Mouse (Mus musculus) heart, embryonic 12.5 days (tissue): Measurements from ENCODE around the gene Rrad. TPM values are rescaled to one million over a fixed set of nuclear protein-coding genes. Genes with fewer than 3 reads are reported as not detected.
A peak's percentile ranks its signal among the peaks of the same experiment; 100 is the strongest.

Experiments used
- ATAC-seq: fragments of 200-750 bp; cut with Nextera tagmentation; 2 replicates; pipeline ENCODE4 v1.8.0; 2017; ENCODE audit warnings: moderate TSS enrichment, moderate library complexity; ENCODE audit not compliant: insufficient number of reproducible peaks, low FRiP score
- H3K27ac ChIP-seq: fragments of 300-500 bp; sonication (generic); 2 replicates; pipeline ENCODE4 v1.5.1; 2016; ENCODE audit warnings: mild to moderate bottlenecking, moderate library complexity; ENCODE audit not compliant: poor library complexity, severe bottlenecking
- H3K27me3 ChIP-seq: fragments of 300-500 bp; sonication (generic); replicated peaks from 2 replicates; pipeline ENCODE4 v1.6.1; 2016; ENCODE audit warnings: mild to moderate bottlenecking, moderate library complexity
- H3K36me3 ChIP-seq: fragments of 300-500 bp; sonication (generic); 2 replicates; pipeline ENCODE4 v1.6.1; 2016; ENCODE audit warnings: mild to moderate bottlenecking, moderate library complexity
- H3K4me1 ChIP-seq: fragments of 300-500 bp; sonication (generic); replicated peaks from 2 replicates; pipeline ENCODE4 v1.6.1; 2016; ENCODE audit warnings: mild to moderate bottlenecking
- H3K4me2 ChIP-seq: fragments of 300-500 bp; sonication (generic); 2 replicates; pipeline ENCODE4 v1.6.1; 2016; ENCODE audit warnings: mild to moderate bottlenecking, moderate library complexity
- H3K4me3 ChIP-seq: fragments of 300-500 bp; sonication (generic); 2 replicates; pipeline ENCODE4 v1.5.1; 2016; ENCODE audit warnings: mild to moderate bottlenecking
- H3K9ac ChIP-seq: fragments of 300-500 bp; sonication (generic); 2 replicates; pipeline ENCODE4 v1.6.1; 2016; ENCODE audit warnings: mild to moderate bottlenecking, moderate library complexity
- H3K9me3 ChIP-seq: fragments of 300-500 bp; sonication (generic); replicated peaks from 2 replicates; pipeline ENCODE4 v1.6.1; 2016; ENCODE audit warnings: mild to moderate bottlenecking, moderate library complexity
- WGBS: fragments of 180-500 bp; shearing (Covaris S2); methylation state at CpG from one replicate; pipeline ENCODE4 v1.1.7; 2016; 5-methylcytosine and 5-hydroxymethylcytosine counted together
- polyA plus RNA-seq: library from polyadenylated mRNA; unstranded; fragments of >200 nt; fragmentation: Nextera tagmentation; extraction: Ambion mirVana; gene quantifications from 2 replicates; pipeline ENCODE4 v1.2.1, GENCODE M21; 2016

The Rrad gene
- polyA plus RNA-seq, 1 experiment from 2014 or later, result 301 TPM

DNA sequence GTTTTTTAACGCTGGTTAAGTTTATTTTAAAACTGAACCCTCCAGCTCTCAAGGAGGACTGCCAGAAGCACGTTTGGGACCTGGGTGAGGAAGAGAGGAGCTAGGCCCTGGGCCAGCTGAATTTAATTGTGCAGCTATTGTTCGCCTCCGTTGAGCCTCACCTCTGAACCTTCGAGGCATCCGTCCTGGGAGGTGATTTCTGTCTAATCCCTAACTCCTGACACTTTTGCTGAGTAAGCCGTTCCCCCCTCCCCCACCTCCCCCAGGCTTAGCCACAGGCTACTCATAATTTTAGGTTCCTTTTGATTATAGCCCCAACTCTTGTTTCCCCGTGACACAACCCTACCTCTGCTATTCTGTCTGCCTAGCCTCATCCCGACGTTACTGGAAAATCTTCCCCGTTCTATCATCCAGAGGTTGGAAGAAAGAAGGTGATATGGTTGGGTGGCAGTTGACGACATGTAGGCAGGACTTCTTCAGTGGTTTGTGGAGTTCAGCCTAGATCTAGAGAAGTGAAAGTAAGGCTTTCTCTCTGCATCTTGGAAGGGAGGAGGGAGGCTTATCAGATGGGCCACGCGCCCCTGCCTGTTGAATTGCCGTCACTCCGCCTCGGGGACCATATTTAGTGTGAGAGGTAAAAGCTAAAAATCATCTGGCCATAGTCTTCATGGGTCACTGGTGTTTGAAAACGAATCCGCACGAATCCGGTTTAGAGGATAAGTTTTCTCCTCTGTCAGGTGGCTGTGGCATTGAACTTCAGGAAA lies 35.2 kb downstream of the Rrad start:
- Histone ChIP-seq H3K9ac (no peak overlapping the region), H3K27me3 (no peaks in the 10 kb centered on the region), H3K27ac (no peak overlapping the region), H3K36me3 (peaks cover 29% of the 10 kb centered on the region), H3K4me3 (no peak overlapping the region), H3K4me2 (no peak overlapping the region), H3K9me3 (no peaks in the 10 kb centered on the region), H3K4me1 (peaks cover 10% of the 10 kb centered on the region)
- ATAC-seq, result no peak
- 85% methylated on average over 21 of the region's 21 CpGs for WGBS

DNA sequence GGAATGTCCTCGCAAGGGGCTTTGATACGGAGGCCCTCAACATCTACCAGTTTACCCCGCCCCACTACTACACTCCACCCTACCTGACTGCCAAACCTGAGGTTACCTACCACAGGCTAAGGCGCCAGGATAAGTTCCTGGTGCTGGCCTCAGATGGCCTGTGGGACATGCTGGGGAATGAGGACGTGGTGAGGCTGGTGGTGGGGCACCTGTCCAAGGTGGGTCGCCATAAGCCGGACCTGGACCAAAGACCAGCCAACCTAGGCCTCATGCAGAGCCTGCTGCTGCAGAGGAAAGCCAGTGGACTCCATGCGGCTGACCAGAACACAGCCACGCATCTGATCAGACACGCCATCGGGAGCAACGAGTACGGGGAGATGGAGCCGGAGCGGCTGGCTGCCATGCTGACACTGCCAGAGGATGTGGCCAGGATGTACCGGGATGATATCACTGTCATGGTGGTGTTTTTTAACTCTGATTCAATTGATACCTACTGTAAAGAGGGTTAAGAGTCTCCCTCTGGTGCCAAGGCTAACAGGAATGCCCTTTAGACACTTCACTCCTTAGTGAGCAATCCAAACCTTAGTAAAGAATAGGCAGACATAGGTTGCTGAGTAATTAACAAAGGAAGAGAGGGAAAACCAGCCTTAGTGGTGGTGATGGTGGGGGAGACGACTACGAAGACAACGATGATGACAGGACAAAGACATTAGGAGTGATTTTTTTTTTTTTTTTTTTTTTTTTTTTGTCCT lies 36.3 kb downstream of the Rrad start:
- Histone ChIP-seq H3K9me3 (no peaks in the 10 kb centered on the region), H3K27me3 (no peaks in the 10 kb centered on the region), H3K27ac (no peak overlapping the region), H3K4me1 (peaks cover 14% of the 10 kb centered on the region), H3K4me2 (no peak overlapping the region), H3K9ac (no peak overlapping the region), H3K36me3 (peaks cover 29% of the 10 kb centered on the region), H3K4me3 (no peak overlapping the region)
- ATAC-seq, result no peak
- 95% methylated on average over 19 of the region's 19 CpGs for WGBS

DNA sequence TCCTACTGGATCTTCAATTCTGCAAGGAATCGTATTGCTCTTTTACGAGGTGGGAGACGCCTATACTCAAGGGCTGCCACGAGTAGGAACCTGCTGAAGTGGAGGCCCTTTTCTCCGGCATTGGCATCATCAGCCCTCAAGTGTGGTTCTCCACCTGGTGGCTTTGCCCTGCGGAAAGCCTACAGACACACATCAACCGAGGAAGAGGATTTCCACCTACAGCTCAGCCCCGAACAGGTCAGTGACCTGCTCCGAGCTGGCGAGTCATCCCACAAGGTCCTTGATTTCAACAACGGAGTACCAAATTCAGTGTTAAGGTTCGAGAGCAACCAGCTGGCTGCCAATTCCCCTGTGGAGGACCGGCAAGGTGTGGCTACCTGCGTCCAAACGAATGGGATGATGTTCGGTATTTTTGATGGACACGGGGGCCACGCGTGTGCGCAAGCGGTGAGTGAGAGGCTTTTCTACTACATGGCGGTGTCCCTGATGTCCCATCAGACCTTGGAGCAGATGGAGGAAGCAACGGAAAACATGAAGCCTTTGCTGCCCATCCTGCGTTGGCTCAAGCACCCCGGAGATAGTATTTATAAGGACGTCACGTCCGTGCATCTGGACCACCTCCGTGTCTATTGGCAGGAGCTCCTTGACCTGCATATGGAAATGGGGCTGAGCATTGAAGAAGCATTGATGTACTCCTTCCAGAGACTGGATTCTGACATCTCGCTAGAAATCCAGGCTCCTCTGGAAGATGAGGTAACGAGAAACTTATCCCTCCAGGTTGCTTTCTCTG lies 37.4 kb downstream of the Rrad start:
- WGBS, result 93% methylated on average over 31 of the region's 31 CpGs
- H3K9ac ChIP-seq, result no peak overlapping the region
- H3K4me1 ChIP-seq, result peaks cover 14% of the 10 kb centered on the region

DNA sequence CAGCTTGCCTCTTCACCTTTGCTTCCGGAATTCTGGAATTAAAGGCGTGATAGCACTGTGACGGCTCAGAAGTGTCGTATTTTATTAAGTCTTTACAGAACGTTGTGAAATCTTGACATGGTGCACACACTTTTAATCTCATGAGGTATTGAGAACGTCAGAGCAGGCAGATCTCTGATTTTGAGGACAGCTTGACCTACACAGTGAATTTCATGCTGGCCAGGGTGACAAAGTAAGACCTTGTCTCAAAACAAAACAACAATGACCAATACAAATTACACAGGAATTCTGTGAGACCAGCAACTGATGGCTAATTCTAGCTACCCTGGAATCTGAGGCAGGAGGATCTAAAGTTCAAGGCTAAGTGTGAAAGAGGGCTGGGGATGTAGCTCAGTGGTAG lies 38.6 kb downstream of the Rrad start:
- Histone ChIP-seq H3K4me3 (no peak overlapping the region), H3K9me3 (no peaks in the 10 kb centered on the region), H3K27me3 (no peaks in the 10 kb centered on the region), H3K4me2 (peak overlapping the region; percentile 33; the same call in 1 of the 2 replicates), H3K27ac (no peak overlapping the region), H3K36me3 (peaks cover 29% of the 10 kb centered on the region), H3K4me1 (peaks cover 14% of the 10 kb centered on the region), H3K9ac (no peak overlapping the region)
- no peak for ATAC-seq
- 75% methylated on average over 6 of the region's 6 CpGs for WGBS

More for the DNA sequence above, 37.4 kb downstream of the Rrad start:
- H3K4me3 ChIP-seq, result no peak overlapping the region
- no peak overlapping the region for H3K27ac ChIP-seq
- peaks cover 29% of the 10 kb centered on the region for H3K36me3 ChIP-seq
- ATAC-seq, result no peak
- no peak overlapping the region for H3K4me2 ChIP-seq
- no peaks in the 10 kb centered on the region for H3K9me3 ChIP-seq
- no peaks in the 10 kb centered on the region for H3K27me3 ChIP-seq

GRCm38 (mm10) chr8:104591856-104592255 lies 39.3 kb downstream of the Rrad start:
- Histone ChIP-seq H3K4me1 (peaks cover 14% of the 10 kb centered on the region), H3K9ac (peak overlapping the region; percentile 75), H3K27me3 (no peaks in the 10 kb centered on the region), H3K4me3 (peak overlapping the region; percentile 81), H3K9me3 (no peaks in the 10 kb centered on the region), H3K27ac (peak overlapping the region; percentile 74), H3K4me2 (peak overlapping the region; percentile 88), H3K36me3 (peaks cover 29% of the 10 kb centered on the region)
- WGBS, result 4% methylated on average over 9 of the region's 9 CpGs
- ATAC-seq, result no peak

DNA sequence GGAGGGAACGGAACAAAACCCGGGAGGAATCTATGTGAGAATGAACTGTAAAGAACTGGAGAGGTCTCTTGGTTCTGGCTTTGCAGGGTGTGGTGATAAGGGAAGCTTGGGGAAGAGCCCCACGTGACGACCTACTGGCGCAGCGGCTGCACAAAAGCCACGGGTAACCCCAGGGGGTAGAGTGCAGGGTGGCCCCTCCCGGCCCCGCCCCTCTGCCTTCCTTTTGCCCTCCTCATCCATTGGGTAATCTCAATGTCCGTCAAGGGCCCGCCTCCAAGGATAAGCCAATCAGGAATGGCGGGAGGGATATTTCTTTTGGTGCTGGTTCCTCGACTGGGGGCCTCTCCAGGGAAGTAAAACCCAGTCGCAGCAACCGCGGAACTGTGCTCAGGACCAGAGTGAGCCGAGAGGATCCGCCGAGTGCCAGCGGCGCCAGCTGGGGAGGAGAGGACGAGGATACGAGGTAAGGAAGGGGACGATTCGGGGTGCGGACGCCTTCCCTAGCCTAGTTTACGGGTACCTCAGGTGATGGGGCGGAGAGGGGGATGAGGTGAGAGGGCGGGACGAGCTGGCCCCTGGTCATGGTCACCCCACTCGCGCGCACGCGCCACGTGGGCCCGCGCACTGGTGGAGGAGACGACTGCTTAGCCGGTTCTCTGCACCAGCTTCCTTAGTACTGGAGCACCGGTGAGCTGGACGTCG lies 39.8 kb downstream of the Rrad start, which contains the start of gene Pdp2:
Gene Pdp2 (plus strand): TSS at position 319 of the 702 bp plus-strand sequence.
- ATAC-seq, result peak; percentile 100
- Histone ChIP-seq H3K4me2 (peak within 1 kb of the TSS; percentile 88), H3K27me3 (no peaks in the 10 kb centered on the region), H3K4me3 (peak within 1 kb of the TSS; percentile 81), H3K9ac (peak within 1 kb of the TSS; percentile 75), H3K9me3 (no peaks in the 10 kb centered on the region), H3K4me1 (peaks cover 14% of the 10 kb centered on the region), H3K36me3 (peaks cover 26% of the 10 kb centered on the region), H3K27ac (peak within 1 kb of the TSS; percentile 74)
- under 1% methylated on average over 44 of the region's 44 CpGs for WGBS

- peaks cover 17% of the 10 kb centered on the region for H3K36me3 ChIP-seq
- H3K4me3 ChIP-seq, result no peak overlapping the region
- no peak overlapping the region for H3K9ac ChIP-seq
- no peak for ATAC-seq
- peaks cover 14% of the 10 kb centered on the region for H3K4me1 ChIP-seq
- H3K4me2 ChIP-seq, result no peak overlapping the region
- 78% methylated on average over 3 of the region's 3 CpGs for WGBS
- H3K27me3 ChIP-seq, result no peaks in the 10 kb centered on the region
- H3K9me3 ChIP-seq, result no peaks in the 10 kb centered on the region
- H3K27ac ChIP-seq, result no peak overlapping the region
Measured at GRCm38 (mm10) chr8:104590284-104590683, 40.8 kb downstream of the Rrad start.

GRCm38 (mm10) chr8:104584522-104584921 lies 46.6 kb downstream of the Rrad start:
- no peaks in the 10 kb centered on the region for H3K27me3 ChIP-seq
- H3K4me3 ChIP-seq, result no peak overlapping the region
- H3K4me2 ChIP-seq, result no peak overlapping the region
- H3K9ac ChIP-seq, result no peak overlapping the region
- H3K9me3 ChIP-seq, result 0 out of 2 replicates have a peak, but pooled peaks cover 4% of the 10 kb centered on the region
- no peaks in the 10 kb centered on the region for H3K4me1 ChIP-seq
- H3K36me3 ChIP-seq, result no peaks in the 10 kb centered on the region
- 53% methylated on average over 1 of the region's 1 CpGs for WGBS
- H3K27ac ChIP-seq, result no peak overlapping the region
- no peak for ATAC-seq
